Mouse (Mus musculus) hindbrain, embryonic 16.5 days (tissue): Measurements from ENCODE around the gene Sobp. TPM values are rescaled to one million over a fixed set of nuclear protein-coding genes. Genes with fewer than 3 reads are reported as not detected.

ENCODE experiments used
- ATAC-seq: fragments of 200-750 bp; cut with Nextera tagmentation; 2 replicates; pipeline ENCODE4 v1.8.0; 2017; ENCODE audit warnings: moderate TSS enrichment, moderate library complexity
- H3K27ac ChIP-seq: fragments of 300-500 bp; sonication (generic); 2 replicates; pipeline ENCODE4 v1.5.1; 2014; ENCODE audit warnings: low read depth, mild to moderate bottlenecking, control low read depth, low read length, moderate library complexity
- H3K27me3 ChIP-seq: fragments of 300-500 bp; sonication (generic); replicated peaks from 2 replicates; pipeline ENCODE4 v1.6.1; 2014; ENCODE audit warnings: low read length; ENCODE audit not compliant: control insufficient read depth, insufficient read depth
- H3K36me3 ChIP-seq: fragments of 300-500 bp; sonication (generic); 2 replicates; pipeline ENCODE4 v1.6.1; 2014; ENCODE audit warnings: mild to moderate bottlenecking, low read length, moderate library complexity, mixed read lengths; ENCODE audit not compliant: control insufficient read depth, insufficient read depth
- H3K4me1 ChIP-seq: fragments of 300-500 bp; sonication (generic); 2 replicates; pipeline ENCODE4 v1.6.1; 2014; ENCODE audit warnings: low read depth, low read length; ENCODE audit not compliant: control insufficient read depth, insufficient read depth
- H3K4me2 ChIP-seq: fragments of 300-500 bp; sonication (generic); 2 replicates; pipeline ENCODE4 v1.6.1; 2014; ENCODE audit warnings: mild to moderate bottlenecking, low read length, control low read depth, moderate library complexity
- H3K4me3 ChIP-seq: fragments of 300-500 bp; sonication (generic); 2 replicates; pipeline ENCODE4 v1.5.1; 2014; ENCODE audit warnings: mild to moderate bottlenecking, low read length, control low read depth, moderate library complexity
- H3K9ac ChIP-seq: fragments of 300-500 bp; sonication (generic); 2 replicates; pipeline ENCODE4 v1.6.1; 2014; ENCODE audit warnings: low read depth, mild to moderate bottlenecking, control low read depth, low read length, moderate library complexity
- H3K9me3 ChIP-seq: fragments of 300-500 bp; sonication (generic); 2 replicates; pipeline ENCODE4 v1.6.1; 2014; ENCODE audit warnings: mild to moderate bottlenecking, low read length, moderate library complexity; ENCODE audit not compliant: control insufficient read depth
- WGBS: fragments of 180-500 bp; shearing (Covaris S2); extraction: QIAGEN DNeasy Blood & Tissue Kit; methylation state at CpG from one replicate; pipeline ENCODE4 v1.1.7; 2014; 5-methylcytosine and 5-hydroxymethylcytosine counted together
- polyA plus RNA-seq: library from polyadenylated mRNA; unstranded; fragments of >200 nt; fragmentation: Nextera tagmentation; extraction: Ambion mirVana; gene quantifications from 2 replicates; pipeline ENCODE4 v1.2.1, GENCODE M21; 2015

Sobp gene
- polyA plus RNA-seq, 1 experiment from 2014 or later = 10.8 TPM

- no peak overlapping the region for H3K9ac ChIP-seq
- H3K36me3 ChIP-seq = peaks cover 3% of the 10 kb centered on the region; the same call in 1 of the 2 replicates
- no peak overlapping the region for H3K27ac ChIP-seq
- ATAC-seq = 0 out of 2 replicates have a peak, but pooled peaks have one; percentile 11
- H3K4me2 ChIP-seq = no peak overlapping the region
- H3K4me1 ChIP-seq = peaks cover 8% of the 10 kb centered on the region
- no peaks in the 10 kb centered on the region for H3K27me3 ChIP-seq
- WGBS = 39% methylated on average over 21 of the region's 21 CpGs
- no peak overlapping the region for H3K4me3 ChIP-seq
- H3K9me3 ChIP-seq = no peaks in the 10 kb centered on the region; the same call in 1 of the 2 replicates
These were observed 137.5 kb downstream of the Sobp start for GRCm38 (mm10) chr10:43036646-43037454.

- H3K27ac ChIP-seq = no peak overlapping the region
- H3K9me3 ChIP-seq = no peaks in the 10 kb centered on the region; the same call in 1 of the 2 replicates
- no peak overlapping the region for H3K9ac ChIP-seq
- no peak overlapping the region for H3K4me2 ChIP-seq
- peaks cover 8% of the 10 kb centered on the region for H3K4me1 ChIP-seq
- 65% methylated on average over 8 of the region's 8 CpGs for WGBS
- H3K4me3 ChIP-seq = no peak overlapping the region
- ATAC-seq = no peak
- peaks cover 3% of the 10 kb centered on the region; the same call in 1 of the 2 replicates for H3K36me3 ChIP-seq
- no peaks in the 10 kb centered on the region for H3K27me3 ChIP-seq
These were observed 138.8 kb downstream of the Sobp start for GRCm38 (mm10) chr10:43035579-43035978.

- Histone ChIP-seq H3K4me2 (no peak overlapping the region), H3K36me3 (no peaks in the 10 kb centered on the region), H3K9ac (no peak overlapping the region), H3K27ac (no peak overlapping the region), H3K4me3 (no peak overlapping the region), H3K9me3 (no peaks in the 10 kb centered on the region; the same call in 1 of the 2 replicates), H3K4me1 (peaks cover 8% of the 10 kb centered on the region), H3K27me3 (no peaks in the 10 kb centered on the region)
- peak; percentile 10; the same call in 1 of the 2 replicates for ATAC-seq
- WGBS = 71% methylated on average over 4 of the region's 4 CpGs
These were observed 139.5 kb downstream of the Sobp start for GRCm38 (mm10) chr10:43034811-43035210.

- no peak overlapping the region for H3K9ac ChIP-seq
- H3K9me3 ChIP-seq = no peaks in the 10 kb centered on the region
- H3K27me3 ChIP-seq = no peaks in the 10 kb centered on the region
- 54% methylated on average over 15 of the region's 15 CpGs for WGBS
- no peak for ATAC-seq
- H3K36me3 ChIP-seq = no peaks in the 10 kb centered on the region
- H3K4me3 ChIP-seq = no peak overlapping the region
- H3K4me2 ChIP-seq = no peak overlapping the region
- no peak overlapping the region for H3K27ac ChIP-seq
- peaks cover 8% of the 10 kb centered on the region for H3K4me1 ChIP-seq
These were observed 140.7 kb downstream of the Sobp start for GRCm38 (mm10) chr10:43033481-43034248.

GRCm38 (mm10) chr10:43027006-43027405 lies 147.3 kb downstream of the Sobp start:
- Histone ChIP-seq H3K4me1 (peaks cover 16% of the 10 kb centered on the region), H3K4me2 (no peak overlapping the region), H3K36me3 (no peaks in the 10 kb centered on the region), H3K4me3 (no peak overlapping the region), H3K9me3 (no peaks in the 10 kb centered on the region), H3K27ac (no peak overlapping the region), H3K27me3 (no peaks in the 10 kb centered on the region), H3K9ac (no peak overlapping the region)
- 44% methylated on average over 9 of the region's 9 CpGs for WGBS
- ATAC-seq = peak; percentile 21; the same call in 1 of the 2 replicates

- H3K4me2 ChIP-seq = no peak overlapping the region
- H3K9ac ChIP-seq = no peak overlapping the region
- no peak overlapping the region for H3K27ac ChIP-seq
- no peaks in the 10 kb centered on the region for H3K36me3 ChIP-seq
- no peaks in the 10 kb centered on the region for H3K9me3 ChIP-seq
- no peak for ATAC-seq
- no peak overlapping the region for H3K4me3 ChIP-seq
- no peaks in the 10 kb centered on the region for H3K27me3 ChIP-seq
- 65% methylated on average over 10 of the region's 10 CpGs for WGBS
- H3K4me1 ChIP-seq = peaks cover 29% of the 10 kb centered on the region
These were observed 150.7 kb downstream of the Sobp start for GRCm38 (mm10) chr10:43023454-43024194.

GRCm38 (mm10) chr10:43022190-43022761 lies 152.1 kb downstream of the Sobp start:
- peak overlapping the region; percentile 91 for H3K4me2 ChIP-seq
- no peak overlapping the region for H3K27ac ChIP-seq
- H3K9ac ChIP-seq = peak overlapping the region; percentile 70
- no peaks in the 10 kb centered on the region for H3K36me3 ChIP-seq
- ATAC-seq = peak; percentile 22; the same call in 1 of the 2 replicates
- H3K4me3 ChIP-seq = peak overlapping the region; percentile 50
- H3K9me3 ChIP-seq = no peaks in the 10 kb centered on the region
- H3K4me1 ChIP-seq = peaks cover 28% of the 10 kb centered on the region
- H3K27me3 ChIP-seq = no peaks in the 10 kb centered on the region
- WGBS = 3% methylated on average over 29 of the region's 29 CpGs

- no peaks in the 10 kb centered on the region for H3K27me3 ChIP-seq
- no peaks in the 10 kb centered on the region for H3K9me3 ChIP-seq
- H3K4me1 ChIP-seq = peaks cover 21% of the 10 kb centered on the region
- H3K4me3 ChIP-seq = peak overlapping the region; percentile 50
- WGBS = under 1% methylated on average over 52 of the region's 69 CpGs
- peak; percentile 72 for ATAC-seq
- peak overlapping the region; percentile 70 for H3K9ac ChIP-seq
- H3K36me3 ChIP-seq = no peaks in the 10 kb centered on the region
- peak overlapping the region; percentile 91 for H3K4me2 ChIP-seq
- H3K27ac ChIP-seq = no peak overlapping the region; the same call in 1 of the 2 replicates
These were observed 152.7 kb downstream of the Sobp start for GRCm38 (mm10) chr10:43021512-43022116.
